Mouse (Mus musculus) brain, embryonic 14.5 days (tissue): ENCODE data around the gene Gm11567. TPM values are rescaled to one million over a fixed set of nuclear protein-coding genes. Genes with fewer than 3 reads are reported as not detected.
"Not testable (repeated sequence)": the region's sequence is repeated elsewhere in the genome, so short reads cannot be mapped to it uniquely, and the experiment has no call there.

Experiments used
- DNase-seq: peaks from one replicate; pipeline ENCODE4 v3.0.0-alpha.2; 2011; ENCODE audit warnings: low read depth
- CTCF ChIP-seq: fragments of 200-500 bp; IDR thresholded peaks from 2 replicates; pipeline ENCODE4 v1.5.1; 2012; ENCODE audit warnings: inconsistent platforms, mild to moderate bottlenecking, moderate library complexity, borderline replicate concordance; ENCODE audit not compliant: insufficient read depth, insufficient read length; ENCODE audit errors: extremely low read depth
- POLR2A ChIP-seq: fragments of 200-500 bp; IDR thresholded peaks from 2 replicates; pipeline ENCODE4 v1.6.1; 2012; ENCODE audit warnings: mild to moderate bottlenecking, inconsistent platforms, borderline replicate concordance; ENCODE audit not compliant: poor library complexity, insufficient read depth, insufficient read length, severe bottlenecking; ENCODE audit errors: extremely low read depth
- polyA plus RNA-seq: library from polyadenylated mRNA; depleted of rRNA; stranded (reverse); fragments of >200 nt; gene quantifications from 2 replicates; pipeline ENCODE4 v1.2.3, GENCODE M21; 2012; rRNA removed

The Gm11567 gene
- polyA plus RNA-seq = not detected in 2 replicates

GRCm38 (mm10) chr11:99878887-99879286 is at the start of gene Gm11567:
Gene Gm11567, plus strand, starts transcription at chr11:99879187.
- DNase-seq = not testable (repeated sequence)

DNA sequence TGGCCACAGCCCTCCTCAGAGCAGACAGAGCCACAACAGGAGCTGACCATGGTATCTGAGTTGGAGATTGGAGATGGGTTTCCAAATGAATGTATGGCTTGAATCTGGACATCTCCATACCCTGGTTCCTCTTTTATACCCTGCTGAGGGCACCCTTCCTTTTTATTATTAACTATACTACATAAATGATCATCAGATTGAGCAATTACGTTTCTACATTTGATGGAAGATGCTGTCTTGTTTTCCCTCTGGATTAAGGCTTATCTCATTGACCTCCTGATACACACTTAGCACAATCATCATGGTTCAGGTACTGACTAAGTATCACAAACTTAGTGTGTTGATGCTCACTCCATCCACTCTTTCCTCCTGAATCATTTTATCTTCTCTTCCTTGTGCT is 41.0 kb upstream of the Gm11567 start, which contains the start of gene 2300003K06Rik:
TSS of gene 2300003K06Rik (minus strand) at position 101 of the 400 bp plus-strand sequence.
- TF ChIP-seq CTCF = no peak
- TF ChIP-seq POLR2A = no peak
- no peak for DNase-seq

DNA sequence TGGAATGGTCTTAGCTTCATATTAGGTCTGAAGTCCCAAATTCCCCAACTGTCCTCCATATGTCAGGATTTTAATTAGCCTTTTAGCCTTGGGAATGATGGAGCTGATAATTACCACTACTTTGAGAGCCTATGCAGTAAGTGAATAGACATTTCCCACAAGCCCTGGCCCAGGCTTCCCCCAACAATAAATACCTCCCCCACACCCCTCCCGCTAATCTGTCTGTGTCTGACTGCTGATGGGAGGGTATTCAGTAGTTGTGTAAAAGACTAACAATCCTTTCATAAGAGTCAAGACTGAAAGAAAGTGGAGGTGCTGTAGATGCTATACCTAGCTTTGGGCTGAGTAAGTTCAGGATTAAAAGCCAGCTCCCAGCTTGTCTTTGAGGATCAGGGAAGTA is 36.8 kb upstream of the Gm11567 start:
- DNase-seq = peak; percentile 50
- TF ChIP-seq CTCF = no peak
- no peak for TF ChIP-seq POLR2A

- no peak for TF ChIP-seq POLR2A
- TF ChIP-seq CTCF = no peak
- no peak for DNase-seq
Measured at GRCm38 (mm10) chr11:99846746-99847145, 32.2 kb upstream of the Gm11567 start.

DNA sequence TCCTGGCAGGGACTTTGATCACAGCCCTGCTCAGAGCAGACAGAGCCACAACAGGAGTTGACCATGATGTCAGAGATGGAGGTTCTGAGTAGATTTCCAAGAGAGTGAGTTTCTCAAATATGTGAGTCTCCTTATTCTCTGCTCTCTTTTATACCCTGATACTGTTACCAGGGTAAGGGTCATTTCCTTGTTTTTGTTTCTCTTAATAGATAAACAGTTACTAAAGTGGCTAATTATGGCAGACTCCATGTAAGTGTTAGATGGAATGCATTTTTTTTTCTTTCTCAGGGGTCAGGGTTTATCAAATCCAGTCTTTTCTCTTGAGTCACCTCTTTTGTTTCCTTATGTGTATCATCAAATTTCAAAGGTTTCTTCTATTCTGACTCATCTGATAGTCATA is 27.5 kb upstream of the Gm11567 start, which contains the start of gene Krtap4-16:
TSS of gene Krtap4-16 (minus strand) at position 101 of the 400 bp plus-strand sequence.
- no peak for DNase-seq
- TF ChIP-seq POLR2A = no peak
- TF ChIP-seq CTCF = no peak

GRCm38 (mm10) chr11:99854121-99854520 is 24.9 kb upstream of the Gm11567 start:
- DNase-seq = peak; percentile 76

GRCm38 (mm10) chr11:99857617-99858016 is 21.4 kb upstream of the Gm11567 start, which contains the start of gene Gm11568:
Gene Gm11568, plus strand, starts transcription at chr11:99857917.
- TF ChIP-seq POLR2A (no peak), CTCF (no peak)
- DNase-seq = no peak

More at GRCm38 (mm10) chr11:99854121-99854520, 24.9 kb upstream of the Gm11567 start:
- TF ChIP-seq CTCF = peak; percentile 43; the same call in 1 of the 2 replicates
- TF ChIP-seq POLR2A = no peak

GRCm38 (mm10) chr11:99858761-99859160 is 20.2 kb upstream of the Gm11567 start:
- TF ChIP-seq CTCF (no peak), POLR2A (no peak)
- no peak for DNase-seq

DNA sequence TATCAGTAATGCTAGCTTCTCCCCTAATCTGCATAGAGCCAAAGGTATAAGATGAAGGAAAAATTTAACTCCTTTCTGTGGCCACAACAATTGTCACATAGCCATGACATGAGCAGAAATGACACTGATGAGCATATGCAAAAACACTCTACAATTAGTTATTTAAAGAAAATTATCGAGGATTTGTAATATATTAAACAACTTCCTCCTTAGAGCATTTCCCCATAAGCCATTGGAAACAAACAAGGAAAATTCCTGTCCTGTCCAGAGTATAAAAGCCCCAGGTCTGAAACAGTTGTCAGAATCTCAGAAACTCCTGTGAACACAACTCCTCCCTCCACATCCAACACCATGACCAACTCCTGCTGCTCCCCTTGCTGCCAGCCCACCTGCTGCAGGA is 14.8 kb upstream of the Gm11567 start, which contains the start of gene Gm11559:
TSS of gene Gm11559 (plus strand) at position 301 of the 400 bp plus-strand sequence.
- DNase-seq = not testable (repeated sequence)

GRCm38 (mm10) chr11:99873089-99873488 is 5.9 kb upstream of the Gm11567 start, which contains the start of gene Krtap9-1:
Gene Krtap9-1, plus strand, starts transcription at chr11:99873389.
- DNase-seq = not testable (repeated sequence)

DNA sequence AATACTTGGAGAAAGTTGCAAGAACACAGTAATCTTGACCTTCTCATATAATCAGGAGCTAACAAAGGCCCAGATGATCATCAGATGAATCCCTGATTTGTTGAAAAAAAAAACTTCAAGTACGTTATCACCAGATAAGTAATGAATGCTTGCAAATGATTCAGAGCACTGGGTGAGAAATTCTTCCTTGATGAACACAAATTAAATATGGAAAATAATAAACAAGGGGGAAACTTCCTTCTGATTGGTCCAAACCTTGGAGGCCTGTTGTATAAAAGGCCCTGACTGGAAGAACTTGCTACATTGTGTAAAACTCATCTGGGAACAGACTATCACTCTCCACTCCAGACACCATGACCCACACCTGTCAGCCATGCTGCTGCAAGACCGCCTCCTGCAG is 28.6 kb downstream of the Gm11567 start, which contains the start of gene Krtap31-1:
TSS of gene Krtap31-1 (plus strand) at position 301 of the 400 bp plus-strand sequence.
- no peak for DNase-seq
- TF ChIP-seq POLR2A (no peak), CTCF (no peak)

DNA sequence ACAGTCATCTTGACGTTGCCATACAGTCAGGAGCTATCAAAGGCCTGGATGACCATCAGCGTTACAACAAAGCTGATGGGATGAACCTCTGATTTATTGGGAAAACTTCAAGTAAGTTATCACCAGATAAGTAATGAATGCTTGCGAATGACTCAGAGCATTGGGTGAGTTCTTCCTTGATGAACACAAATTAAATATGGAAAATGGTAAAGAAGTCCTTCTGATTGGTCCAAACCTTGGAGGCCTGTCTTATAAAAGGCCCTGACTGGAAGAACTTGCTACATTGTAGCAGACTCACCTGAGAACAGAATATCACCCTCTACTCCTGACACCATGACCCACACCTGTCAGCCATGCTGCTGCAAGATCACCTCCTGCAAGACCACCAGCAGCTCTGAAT is 35.5 kb downstream of the Gm11567 start, which contains the start of gene Gm11565:
TSS of gene Gm11565 (plus strand) at position 301 of the 400 bp plus-strand sequence.
- TF ChIP-seq CTCF (no peak), POLR2A (no peak)
- no peak for DNase-seq

Other genes starting within 250 kb of the Gm11567 start
- gene Krtap4-2, start 244.1 kb upstream of the Gm11567 start, polyA plus RNA-seq = not detected in 2 replicates
- gene Krtap4-7, start 235.1 kb upstream of the Gm11567 start, polyA plus RNA-seq = not detected in 2 replicates
- gene Gm11555, start 229.0 kb upstream of the Gm11567 start, polyA plus RNA-seq = not detected in 2 replicates
- gene Gm11563, start 220.2 kb upstream of the Gm11567 start, polyA plus RNA-seq = not detected in 2 replicates
- not detected in 2 replicates for gene Krtap4-6, start 213.2 kb upstream of the Gm11567 start, polyA plus RNA-seq
- gene Gm14190, start 188.4 kb upstream of the Gm11567 start, polyA plus RNA-seq = not detected in 2 replicates
- gene Gm14180, start 144.9 kb upstream of the Gm11567 start, polyA plus RNA-seq = not detected in 2 replicates
- not detected in 2 replicates for gene Gm11595, start 106.3 kb upstream of the Gm11567 start, polyA plus RNA-seq
- gene Krtap4-8, start 98.5 kb upstream of the Gm11567 start, polyA plus RNA-seq = not detected in 2 replicates
- not detected in 2 replicates for gene Krtap4-9, start 94.0 kb upstream of the Gm11567 start, polyA plus RNA-seq
- gene Gm11596, start 85.7 kb upstream of the Gm11567 start, polyA plus RNA-seq = not detected in 2 replicates
- gene Gm11569, start 80.3 kb upstream of the Gm11567 start, polyA plus RNA-seq = not detected in 2 replicates
- gene Gm11554, start 74.7 kb upstream of the Gm11567 start, polyA plus RNA-seq = not detected in 2 replicates
- not detected in 2 replicates for gene Krtap4-13, start 69.3 kb upstream of the Gm11567 start, polyA plus RNA-seq
- not detected in 2 replicates for gene Gm11564, start 63.5 kb upstream of the Gm11567 start, polyA plus RNA-seq
- gene 2300003K06Rik, start 41.1 kb upstream of the Gm11567 start, polyA plus RNA-seq = not detected in 2 replicates
- gene Krtap4-16, start 27.6 kb upstream of the Gm11567 start, polyA plus RNA-seq = not detected in 2 replicates
- gene Gm11568, start 21.3 kb upstream of the Gm11567 start, polyA plus RNA-seq = not detected in 2 replicates
- gene Gm11559, start 14.7 kb upstream of the Gm11567 start, polyA plus RNA-seq = not detected in 2 replicates
- not detected in 2 replicates for gene Krtap9-1, start 5.8 kb upstream of the Gm11567 start, polyA plus RNA-seq
- gene Krtap31-1, start 28.7 kb downstream of the Gm11567 start, polyA plus RNA-seq = not detected in 2 replicates
- not detected in 2 replicates for gene Gm11565, start 35.6 kb downstream of the Gm11567 start, polyA plus RNA-seq
- not detected in 2 replicates for gene Krtap31-2, start 57.1 kb downstream of the Gm11567 start, polyA plus RNA-seq
- gene Krtap9-5, start 69.3 kb downstream of the Gm11567 start, polyA plus RNA-seq = not detected in 2 replicates
- gene Krtap29-1, start 99.9 kb downstream of the Gm11567 start, polyA plus RNA-seq = not detected in 2 replicates
- gene Krtap16-1, start 107.4 kb downstream of the Gm11567 start, polyA plus RNA-seq = 0.04 TPM in 1 of 2 replicates, not detected in the other
- gene Krtap17-1, start 114.8 kb downstream of the Gm11567 start, polyA plus RNA-seq = 0.19 and 0.27 TPM in 2 replicates
- not detected in 2 replicates for gene Krt33a, start 137.0 kb downstream of the Gm11567 start, polyA plus RNA-seq
- gene Krt33b, start 150.7 kb downstream of the Gm11567 start, polyA plus RNA-seq = 0.04 TPM in 1 of 2 replicates, not detected in the other
- not detected in 2 replicates for gene Krt34, start 162.4 kb downstream of the Gm11567 start, polyA plus RNA-seq
- not detected in 2 replicates for gene Krt31, start 171.4 kb downstream of the Gm11567 start, polyA plus RNA-seq
- gene Krt32, start 209.0 kb downstream of the Gm11567 start, polyA plus RNA-seq = not detected in 2 replicates
- gene Krt35, start 217.1 kb downstream of the Gm11567 start, polyA plus RNA-seq = not detected in 2 replicates
- not detected in 2 replicates for gene Krt36, start 226.4 kb downstream of the Gm11567 start, polyA plus RNA-seq
- gene Krt13, start 242.4 kb downstream of the Gm11567 start, polyA plus RNA-seq = not detected in 2 replicates